Mouse (Mus musculus) small intestine, adult 2 months (tissue): Measurements from ENCODE around the gene Rhog.

Experiments used
- CTCF ChIP-seq: fragments of 200-500 bp; IDR thresholded peaks from 2 replicates; pipeline ENCODE4 v1.5.1; 2012; ENCODE audit warnings: low read depth, mild to moderate bottlenecking, control low read depth, inconsistent platforms, low read length, moderate library complexity, mixed read lengths; ENCODE audit not compliant: insufficient replicate concordance, insufficient read length; ENCODE audit errors: extremely low read depth
- POLR2A ChIP-seq: fragments of 200-500 bp; IDR thresholded peaks from 2 replicates; pipeline ENCODE4 v1.6.1; 2012; ENCODE audit warnings: low read depth, mild to moderate bottlenecking, control low read depth, inconsistent platforms, low read length, moderate library complexity

DNA sequence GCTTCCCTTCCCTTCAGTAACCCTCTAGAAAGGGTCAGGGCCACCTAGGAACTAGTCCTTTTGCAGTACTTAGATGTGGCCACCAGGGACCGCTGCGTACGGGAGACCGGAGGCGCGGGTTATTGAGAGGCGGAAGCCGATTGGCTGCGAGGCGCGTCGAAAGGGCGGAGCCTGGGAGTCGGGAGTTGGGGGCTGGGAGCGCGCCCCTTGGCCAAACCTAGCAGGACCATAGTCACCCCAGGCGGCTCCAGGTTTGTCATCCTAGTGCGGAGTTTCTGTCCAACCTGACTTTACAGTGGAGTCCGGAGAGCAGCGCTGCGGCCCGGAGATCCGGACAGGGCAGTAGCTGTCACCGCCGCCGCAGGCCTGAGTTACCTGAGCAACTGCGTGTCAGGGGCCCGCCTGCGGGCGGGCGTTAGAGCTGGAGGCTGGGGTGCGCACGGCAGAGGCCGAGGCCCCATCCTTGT, 11.3 kb upstream of the Rhog start:
- TF ChIP-seq CTCF: peak; percentile 83; the same call in 1 of the 2 replicates
- no peak; the same call in 1 of the 2 replicates for TF ChIP-seq POLR2A
